Mouse (Mus musculus) brown adipose tissue, adult 24 weeks (tissue): ENCODE data around the gene Nol6. TPM values are rescaled to one million over a fixed set of nuclear protein-coding genes. Genes with fewer than 3 reads are reported as not detected.
"Not testable (repeated sequence)": the region's sequence is repeated elsewhere in the genome, so short reads cannot be mapped to it uniquely, and the experiment has no call there.

ENCODE experiments used
- H3K27ac ChIP-seq: fragments of 200-500 bp; replicated peaks from 2 replicates; pipeline ENCODE4 v1.5.1; 2012; ENCODE audit warnings: low read depth, mild to moderate bottlenecking, low read length
- H3K4me1 ChIP-seq: fragments of 200-500 bp; 2 replicates; pipeline ENCODE4 v1.6.1; 2012; ENCODE audit warnings: low read length, mixed read lengths; ENCODE audit not compliant: control insufficient read depth, insufficient read depth, insufficient read length
- H3K4me3 ChIP-seq: fragments of 200-500 bp; 2 replicates; pipeline ENCODE4 v1.5.1; 2012; ENCODE audit warnings: low read depth, mild to moderate bottlenecking, low read length, moderate library complexity; ENCODE audit not compliant: insufficient read depth
- polyA plus RNA-seq: library from polyadenylated mRNA; stranded (reverse); fragments of >200 nt; gene quantifications from 2 replicates; pipeline ENCODE4 v1.2.4, GENCODE M21; 2012; ENCODE audit not compliant: missing spikeins, insufficient read depth, insufficient read length

The Nol6 gene
- polyA plus RNA-seq, 1 experiment = 15.3 TPM

GRCm38 (mm10) chr4:41100986-41101385 lies 23.3 kb downstream of the Nol6 start:
- no peaks in the 10 kb centered on the region; the same call in 1 of the 2 replicates for H3K4me1 ChIP-seq
- H3K27ac ChIP-seq = no peak overlapping the region
- no peak overlapping the region for H3K4me3 ChIP-seq

DNA sequence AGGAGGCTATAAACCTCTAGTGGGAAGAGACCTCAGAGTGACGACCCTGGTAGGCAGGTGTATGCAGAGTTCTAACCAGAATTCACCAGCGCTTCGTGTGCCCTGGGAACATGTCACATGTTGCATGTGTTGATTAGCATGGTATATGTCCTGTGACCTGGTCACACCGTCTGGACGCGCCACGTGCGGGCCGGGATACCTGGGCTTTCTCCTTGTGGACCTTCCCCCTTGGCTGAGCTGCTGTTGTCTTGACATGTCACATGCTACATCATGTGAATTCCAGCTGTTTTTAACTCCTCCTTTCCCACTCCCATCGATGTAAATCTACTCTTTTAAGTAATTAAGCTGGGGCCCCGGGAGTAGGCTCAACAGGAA lies 25.7 kb downstream of the Nol6 start:
- H3K27ac ChIP-seq = no peak overlapping the region
- no peaks in the 10 kb centered on the region; the same call in 1 of the 2 replicates for H3K4me1 ChIP-seq
- H3K4me3 ChIP-seq = peak overlapping the region; percentile 28; the same call in 1 of the 2 replicates

DNA sequence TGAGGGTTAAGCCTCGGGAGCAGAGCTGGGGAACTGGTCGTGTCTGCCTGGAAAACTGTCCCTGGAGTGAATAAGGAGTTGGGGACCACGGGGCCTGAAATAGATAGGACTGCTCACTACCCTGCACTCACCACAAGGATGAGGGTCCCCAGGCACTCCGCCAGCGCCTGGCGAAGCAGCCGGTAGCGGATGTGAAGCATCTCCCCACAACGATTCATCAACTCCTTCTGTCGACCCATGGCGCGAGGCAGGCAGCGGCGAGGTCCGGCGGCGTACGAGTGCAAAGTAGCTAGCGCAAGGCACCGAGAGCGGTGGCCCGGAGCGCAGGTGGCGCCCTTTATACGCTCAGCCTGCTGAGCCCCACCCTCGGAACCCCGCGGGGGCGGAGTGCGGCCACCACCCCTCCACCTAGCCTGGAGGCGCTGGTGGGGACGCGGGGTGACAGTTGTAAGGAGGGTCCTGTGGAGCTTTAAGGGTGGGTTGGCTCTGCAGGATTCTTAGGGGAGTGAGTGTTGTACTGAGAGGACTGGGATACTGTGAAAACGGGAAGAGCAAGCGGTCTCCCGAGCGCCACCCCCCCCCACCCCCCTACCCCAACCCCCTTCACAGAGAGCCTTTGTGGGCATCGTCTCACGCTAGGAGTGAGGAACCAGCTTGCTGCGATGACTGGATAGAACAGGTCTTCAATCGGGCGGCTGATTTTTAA lies 26.2 kb downstream of the Nol6 start, which contains the start of gene Aqp3:
TSS of gene Aqp3 (minus strand) at position 313 of the 706 bp plus-strand sequence.
- H3K4me1 ChIP-seq = no peaks in the 10 kb centered on the region; the same call in 1 of the 2 replicates
- H3K4me3 ChIP-seq = peak within 1 kb of the TSS; percentile 45
- H3K27ac ChIP-seq = no peak within 1 kb of the TSS

DNA sequence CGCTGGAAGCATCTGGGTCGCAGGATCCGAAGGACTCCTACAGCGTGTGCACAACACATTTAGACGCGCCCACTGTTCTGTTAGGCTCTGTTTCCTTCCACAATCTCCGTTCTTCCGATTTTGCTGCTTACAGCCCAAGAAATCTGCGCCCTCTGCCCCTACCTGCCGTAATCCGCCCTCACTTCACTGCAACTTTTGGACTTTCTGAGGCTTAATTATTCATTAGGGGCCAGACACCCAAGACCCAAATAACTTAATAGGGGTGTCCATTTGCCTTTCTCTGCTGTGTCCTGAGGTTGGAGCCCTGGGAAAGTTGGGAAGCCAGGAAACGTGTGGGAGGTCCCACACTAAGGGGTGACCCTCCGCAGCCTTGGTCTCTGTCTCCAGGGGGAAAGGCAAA lies 26.9 kb downstream of the Nol6 start:
- Histone ChIP-seq H3K4me3 (no peak overlapping the region), H3K27ac (no peak overlapping the region), H3K4me1 (no peaks in the 10 kb centered on the region; the same call in 1 of the 2 replicates)

DNA sequence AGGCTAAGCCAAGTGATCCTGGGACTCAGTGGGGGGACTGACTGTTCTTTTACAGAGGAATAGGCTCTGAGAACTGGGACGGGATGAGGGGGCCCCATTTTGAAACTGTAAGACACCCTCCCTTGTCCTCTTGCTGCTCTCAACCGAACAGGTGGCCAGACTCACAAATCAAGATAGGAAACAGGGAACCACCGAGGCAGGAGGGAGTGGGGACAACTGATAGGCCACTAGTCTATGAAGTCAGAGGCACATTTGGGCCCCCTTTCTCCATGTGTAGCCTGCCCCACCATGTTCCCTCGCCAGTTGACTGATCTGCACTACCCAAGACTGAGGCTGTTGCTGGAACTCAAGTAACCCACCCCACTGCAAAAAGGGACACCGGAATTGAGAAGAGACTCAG lies 27.5 kb downstream of the Nol6 start:
- Histone ChIP-seq H3K4me3 (no peak overlapping the region), H3K4me1 (no peaks in the 10 kb centered on the region; the same call in 1 of the 2 replicates), H3K27ac (no peak overlapping the region)

DNA sequence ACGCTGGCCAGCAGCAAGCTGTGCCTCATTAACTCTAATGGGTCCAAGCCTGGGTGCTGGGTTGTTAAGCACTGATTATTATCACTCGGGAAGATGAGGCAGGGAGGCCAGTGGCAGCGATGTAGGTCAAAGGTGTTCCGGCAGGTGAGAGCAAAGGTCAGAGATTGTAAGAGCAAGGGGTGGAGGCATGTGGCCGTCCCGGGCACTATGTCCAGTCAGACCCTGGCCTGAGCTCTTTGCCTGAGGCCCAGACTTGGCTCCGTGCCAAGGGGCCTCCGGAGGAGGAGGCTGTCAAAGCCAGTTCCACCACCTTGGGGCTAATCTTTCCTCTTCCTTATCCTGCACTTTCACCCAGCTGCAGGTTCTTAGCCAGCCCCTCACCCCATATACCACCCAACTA lies 28.1 kb downstream of the Nol6 start:
- Histone ChIP-seq H3K4me3 (no peak overlapping the region), H3K4me1 (no peaks in the 10 kb centered on the region; the same call in 1 of the 2 replicates), H3K27ac (no peak overlapping the region)

- Histone ChIP-seq H3K4me1 (no peaks in the 10 kb centered on the region; the same call in 1 of the 2 replicates), H3K27ac (no peak overlapping the region), H3K4me3 (no peak overlapping the region)
These were observed 29.9 kb downstream of the Nol6 start for GRCm38 (mm10) chr4:41094361-41094760.

- Histone ChIP-seq H3K27ac (no peak overlapping the region), H3K4me1 (no peaks in the 10 kb centered on the region; the same call in 1 of the 2 replicates), H3K4me3 (no peak overlapping the region)
These were observed 31.3 kb downstream of the Nol6 start for GRCm38 (mm10) chr4:41092958-41093357.

GRCm38 (mm10) chr4:41091391-41091790 lies 32.9 kb downstream of the Nol6 start:
- Histone ChIP-seq H3K4me1 (no peaks in the 10 kb centered on the region), H3K27ac (no peak overlapping the region), H3K4me3 (no peak overlapping the region)

DNA sequence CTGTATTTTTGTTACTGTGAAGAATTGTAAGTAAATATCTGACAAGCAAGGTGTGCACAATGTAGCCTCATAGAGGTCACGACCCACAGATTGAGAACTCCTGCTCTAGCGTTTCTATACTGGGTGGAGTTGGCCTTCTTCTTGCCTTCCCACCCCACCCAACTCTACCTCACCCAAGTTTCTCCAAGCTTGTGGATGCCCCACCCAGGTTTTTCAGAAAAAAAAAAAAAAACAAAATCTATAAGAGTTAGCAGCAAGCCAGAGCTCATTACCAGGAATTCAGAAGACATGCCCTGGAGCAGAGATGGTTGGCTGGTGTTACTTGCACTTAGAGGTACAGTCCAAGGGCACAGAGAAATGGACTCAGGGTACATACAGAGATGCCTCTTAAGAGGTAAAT lies 34.5 kb downstream of the Nol6 start:
- Histone ChIP-seq H3K27ac (no peak overlapping the region), H3K4me3 (no peak overlapping the region), H3K4me1 (no peaks in the 10 kb centered on the region)

- no peaks in the 10 kb centered on the region for H3K4me1 ChIP-seq
- no peak overlapping the region for H3K27ac ChIP-seq
- H3K4me3 ChIP-seq = no peak overlapping the region
These were observed 35.1 kb downstream of the Nol6 start for GRCm38 (mm10) chr4:41089189-41089588.

GRCm38 (mm10) chr4:41087459-41088298 lies 36.6 kb downstream of the Nol6 start:
- Histone ChIP-seq H3K4me1 (no peaks in the 10 kb centered on the region), H3K4me3 (no peak overlapping the region), H3K27ac (no peak overlapping the region)

- Histone ChIP-seq H3K4me3 (no peak overlapping the region), H3K4me1 (no peaks in the 10 kb centered on the region), H3K27ac (no peak overlapping the region)
These were observed 37.3 kb downstream of the Nol6 start for GRCm38 (mm10) chr4:41086947-41087346.

DNA sequence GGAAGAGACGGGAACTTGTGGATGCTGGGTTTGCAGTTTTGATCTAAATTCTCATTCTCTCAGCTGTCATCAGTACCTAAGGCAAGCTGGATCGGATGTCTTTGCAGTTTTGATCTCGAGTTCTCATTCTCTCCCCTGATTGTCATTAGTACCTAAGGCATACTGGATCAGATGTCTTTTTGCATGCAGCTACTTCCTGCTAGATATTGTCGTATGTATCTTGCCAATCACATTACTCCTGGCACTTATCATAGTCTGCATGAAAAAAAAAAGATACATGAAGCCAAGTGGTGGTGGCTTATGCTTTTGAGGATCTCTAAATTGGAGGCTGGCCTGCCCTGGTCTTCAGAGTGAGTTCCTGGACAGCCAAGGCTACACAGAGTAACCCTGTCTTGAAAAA lies 39.4 kb downstream of the Nol6 start:
- no peak overlapping the region for H3K4me3 ChIP-seq
- H3K4me1 ChIP-seq = no peaks in the 10 kb centered on the region
- no peak overlapping the region for H3K27ac ChIP-seq

DNA sequence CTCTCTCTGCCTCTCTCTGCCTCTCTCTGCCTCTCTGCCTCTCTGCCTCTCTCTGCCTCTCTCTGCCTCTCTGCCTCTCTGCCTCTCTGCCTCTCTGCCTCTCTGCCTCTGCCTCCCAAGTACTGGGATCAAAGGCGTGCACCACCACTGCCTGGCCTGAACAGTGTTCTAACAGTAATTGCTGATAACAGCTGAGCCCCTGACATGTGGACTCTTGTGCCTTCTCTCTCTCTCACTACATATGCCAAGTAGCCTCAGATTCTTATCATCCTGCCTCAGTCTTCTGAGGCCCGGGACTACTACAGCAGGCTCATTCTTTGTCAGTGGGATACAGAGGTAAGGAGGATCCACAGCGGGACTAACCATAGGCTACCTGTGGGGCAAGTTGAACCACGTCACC lies 41.5 kb downstream of the Nol6 start:
- H3K4me1 ChIP-seq = not testable (repeated sequence)

More for the DNA sequence above, 41.5 kb downstream of the Nol6 start:
- H3K4me3 ChIP-seq, H3K27ac ChIP-seq: not testable (repeated sequence)
